Mouse (Mus musculus) liver, postnatal 0 days (tissue): Measurements from ENCODE around the gene Mrps10.

Experiments
- CTCF ChIP-seq: sonication (generic); IDR thresholded peaks from 2 replicates; pipeline ENCODE4 v1.5.1; 2016; ENCODE audit warnings: antibody characterized with exemption, low read depth
- EP300 ChIP-seq: IDR thresholded peaks from 2 replicates; pipeline ENCODE4 v1.6.1; 2016; ENCODE audit warnings: antibody characterized with exemption, low read depth, mild to moderate bottlenecking

DNA sequence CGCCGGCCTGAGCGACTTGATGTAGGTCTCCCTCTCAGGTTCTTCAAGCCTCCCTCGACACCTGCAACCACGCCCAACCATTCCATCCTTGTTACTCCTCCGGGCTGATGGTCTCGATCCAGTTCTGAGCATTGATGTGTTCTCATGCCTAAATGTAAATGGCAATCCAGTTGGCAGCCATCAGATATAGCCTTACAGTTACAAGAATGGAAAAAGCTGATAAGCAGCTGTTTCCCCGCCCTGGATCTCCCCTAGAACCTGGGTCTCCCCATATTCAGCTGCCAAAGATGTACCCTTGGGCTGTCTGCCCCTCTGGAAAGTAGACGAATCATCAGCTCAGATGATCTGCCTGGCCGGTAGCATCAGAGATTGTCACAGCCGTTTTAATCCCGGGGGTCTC, 48.9 kb upstream of the Mrps10 start:
- TF ChIP-seq EP300: peak; percentile 66
- no peak for TF ChIP-seq CTCF
